14 mouse cellular contexts compared by ENCODE assay signal in the genomic region with DNA sequence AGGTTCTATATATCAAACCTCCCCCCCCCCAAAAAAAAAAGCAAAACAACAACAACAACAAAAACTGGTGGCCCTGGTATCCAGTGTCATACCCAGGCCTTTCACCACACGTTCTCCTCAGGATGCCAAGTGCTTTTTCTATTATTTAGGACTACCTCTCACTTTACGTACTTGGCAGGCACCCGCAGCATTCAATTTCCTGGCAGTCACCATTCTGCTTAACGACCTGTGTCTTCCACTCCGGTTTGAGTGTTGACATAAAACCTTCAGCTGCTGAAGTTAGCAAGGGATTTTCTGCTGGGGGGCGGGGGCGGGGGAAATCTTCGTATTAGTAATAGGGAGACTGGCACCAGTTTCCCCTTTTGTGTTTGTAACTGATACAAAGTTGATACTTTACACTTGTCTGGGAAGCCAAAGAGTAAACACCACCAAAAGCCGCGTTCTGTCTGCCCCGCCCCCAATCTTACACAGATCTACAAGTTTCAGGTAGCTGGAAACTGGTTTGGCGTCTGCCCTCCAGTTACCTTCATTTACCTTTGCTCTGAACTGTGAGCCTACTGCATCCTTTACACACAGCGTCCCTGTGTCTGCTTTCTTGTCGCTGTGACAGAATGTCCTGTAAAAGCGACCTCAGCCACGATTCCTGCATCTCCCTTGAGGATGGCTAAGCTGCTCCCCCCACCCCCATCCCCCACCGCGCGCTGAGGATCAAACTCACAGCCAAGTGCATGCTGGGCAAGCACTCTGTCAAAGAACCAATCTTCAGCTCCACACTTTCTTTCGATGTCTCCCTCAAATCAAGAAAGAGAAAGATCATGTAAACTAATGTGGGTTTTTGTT. TPM values are rescaled to one million over a fixed set of nuclear protein-coding genes. Genes with fewer than 3 reads are reported as not detected.
A peak's percentile ranks its signal among the peaks of the same experiment; 100 is the strongest.
DNase-seq lines count a peak whose midpoint lies in the region; ATAC-seq and TF ChIP-seq lines count a peak whose summit lies in the region.
"Had no signal": no experiment of that assay in that cellular context is flagged by ENCODE, and none has a peak within 500 bp of the region (broad histone marks: within the 10 kb centered on the region; RNA-seq: fewer than 3 reads in every experiment).

No protein-coding gene starts in this region.

- no peak overlapping the region; the same call in 1 of the 2 replicates for H3K9ac ChIP-seq in kidney, embryonic 16.5 days (replicated peaks; ENCODE audit: low read length)
- no peak overlapping the region for H3K9ac ChIP-seq in lung, postnatal 0 days (replicated peaks; ENCODE audit: low read depth)
- H3K9ac ChIP-seq: liver, embryonic 14.5 days; neural tube, embryonic 15.5 days had no signal

- peaks cover 5% of the 10 kb centered on the region for H3K4me1 ChIP-seq in kidney, embryonic 16.5 days (ENCODE audit: insufficient read depth, low read length)
- no peaks in the 10 kb centered on the region for H3K4me1 ChIP-seq in lung, postnatal 0 days (ENCODE audit: insufficient read depth, low read depth, low read length)
- H3K4me1 ChIP-seq: neural tube, embryonic 15.5 days had no signal

- DNase-seq in A20 (ENCODE audit: low read depth, low spot score) (peak; percentile 66), Patski (ENCODE audit: low read depth, low spot score) (peak; percentile 15), MN1 (ENCODE audit: low spot score) (no peak)
- peak; percentile 84 for DNase-seq in lung, postnatal 0 days (ENCODE audit: low spot score)
- no peak for DNase-seq in cerebellum, adult 11-12 months
- DNase-seq in cerebellum, adult 8-10 months = no peak
- DNase-seq: embryo, embryonic 11 days; gastrocnemius, postnatal 36 days; midbrain, embryonic 14.5 days had no signal

- no peaks in the 10 kb centered on the region for H3K9me3 ChIP-seq in kidney, embryonic 16.5 days (ENCODE audit: low read length)
- no peaks in the 10 kb centered on the region for H3K9me3 ChIP-seq in lung, postnatal 0 days (ENCODE audit: low read length)
- H3K9me3 ChIP-seq: G1E; neural tube, embryonic 15.5 days had no signal

- H3K4me2 ChIP-seq in kidney, embryonic 16.5 days (replicated peaks; ENCODE audit: low read depth, low read length) = peak overlapping the region; percentile 46
- peak overlapping the region; percentile 28; the same call in 1 of the 2 replicates for H3K4me2 ChIP-seq in lung, postnatal 0 days (replicated peaks; ENCODE audit: low read depth, low read length)
- H3K4me2 ChIP-seq: neural tube, embryonic 15.5 days had no signal

- no peaks in the 10 kb centered on the region for H3K27me3 ChIP-seq in Patski
- H3K27me3 ChIP-seq in kidney, embryonic 16.5 days (ENCODE audit: insufficient read depth, low read length) = no peaks in the 10 kb centered on the region
- H3K27me3 ChIP-seq in lung, postnatal 0 days (replicated peaks; ENCODE audit: insufficient read depth, low read length) = no peaks in the 10 kb centered on the region
- H3K27me3 ChIP-seq: neural tube, embryonic 15.5 days had no signal

- POLR2A ChIA-PET in Patski (lab: Charles Lee) = no interaction called here

- H3K36me3 ChIP-seq in kidney, embryonic 16.5 days (ENCODE audit: insufficient read depth, low read length) = no peaks in the 10 kb centered on the region
- no peaks in the 10 kb centered on the region for H3K36me3 ChIP-seq in lung, postnatal 0 days (ENCODE audit: insufficient read depth, low read length)
- H3K36me3 ChIP-seq: G1E; neural tube, embryonic 15.5 days had no signal

- no peak for TF ChIP-seq CTCF in Patski (IDR thresholded peaks at IDR 0.05)
- TF ChIP-seq CTCF in lung, postnatal 0 days (IDR thresholded peaks at IDR 0.05) = no peak

- H3K27ac ChIP-seq in kidney, embryonic 16.5 days (ENCODE audit: low read length) = no peak overlapping the region
- H3K27ac ChIP-seq in lung, postnatal 0 days (ENCODE audit: low read length) = no peak overlapping the region
- H3K27ac ChIP-seq: liver, embryonic 14.5 days; neural tube, embryonic 15.5 days had no signal

- CTCF ChIA-PET in Patski (lab: Charles Lee) = no interaction called here

- TF ChIP-seq EP300 in lung, postnatal 0 days (IDR thresholded peaks at IDR 0.05) = 0 out of 2 replicates have a peak, but pooled peaks have one; percentile 23

- peak overlapping the region; percentile 13 for H3K4me3 ChIP-seq in kidney, embryonic 16.5 days (ENCODE audit: low read length)
- no peak overlapping the region for H3K4me3 ChIP-seq in lung, postnatal 0 days (ENCODE audit: low read depth, low read length)
- H3K4me3 ChIP-seq: neural tube, embryonic 15.5 days had no signal

- 21% methylated on average over 20 of the region's 20 CpGs for WGBS in kidney, embryonic 16.5 days
- 20% methylated on average over 20 of the region's 20 CpGs for WGBS in lung, postnatal 0 days

- in situ Hi-C loops in Patski (cut with MboI; ENCODE audit: low pct_unique_long_range_greater_than_20kb) = no loop called here

- ATAC-seq in Patski = no peak
- ATAC-seq in kidney, embryonic 16.5 days (ENCODE audit: low FRiP score, low TSS enrichment) = 0 out of 2 replicates have a peak, but pooled peaks have one; percentile 27
- ATAC-seq in lung, postnatal 0 days = peak; percentile 73
- ATAC-seq: forebrain, embryonic 14.5 days had no signal

RNA-seq across cellular contexts. Expression of gene Agpat4, which starts 37.6 kb away (rescaled TPM):
- 44.2 TPM for polyA plus RNA-seq in Patski (2021)
- 38.3 and 39.8 TPM in 2 replicates for polyA plus RNA-seq in kidney, embryonic 16.5 days (2015; fragmentation: Nextera tagmentation; extraction: Ambion mirVana)
- polyA plus RNA-seq in lung, postnatal 0 days (2015; fragmentation: Nextera tagmentation; extraction: Ambion mirVana) = 58.2 and 66.2 TPM in 2 replicates

Comparison
In these comparisons a context has a peak if more than half of its experiments do, and no peak if none do; other contexts are left out.
1. DNase-seq: peak in A20 (single experiment), Patski (single experiment) and lung, postnatal 0 days (single experiment); none in cerebellum, adult 11-12 months (single experiment), cerebellum, adult 8-10 months (single experiment) and MN1 (single experiment).